Mouse (Mus musculus) layer of hippocampus, adult 6 months (tissue): ENCODE data around the gene Epo. TPM values are rescaled to one million over a fixed set of nuclear protein-coding genes. Genes with fewer than 3 reads are reported as not detected.

ENCODE experiments used
- long read RNA-seq, 2 experiments: library from polyadenylated mRNA; unstranded; transcript quantifications; one replicate each; pipeline ENCODE4 v2.0.0; 2019 to 2020
- microRNA-seq: library from miRNA; unstranded; fragments of <30 nt; microRNA quantifications from one replicate; pipeline ENCODE4 v1.2.0, GENCODE M21; 2020
- polyA plus RNA-seq: library from polyadenylated mRNA; unstranded; fragments of <200 nt; fragmentation: Nextera tagmentation; gene quantifications from 2 replicates; pipeline ENCODE4 v1.2.3, GENCODE M21; 2021

Epo gene
- not detected in 2 replicates for polyA plus RNA-seq
- long read RNA-seq, experiment 1, partial matches to known transcripts: 0 of 1 reads
- long read RNA-seq, experiment 1, other reads (novel, unspliced or antisense): 1 of 1 reads
- long read RNA-seq, experiment 2, partial matches to known transcripts: 1 of 1 reads
- long read RNA-seq, experiment 2, other reads (novel, unspliced or antisense): 0 of 1 reads

DNA sequence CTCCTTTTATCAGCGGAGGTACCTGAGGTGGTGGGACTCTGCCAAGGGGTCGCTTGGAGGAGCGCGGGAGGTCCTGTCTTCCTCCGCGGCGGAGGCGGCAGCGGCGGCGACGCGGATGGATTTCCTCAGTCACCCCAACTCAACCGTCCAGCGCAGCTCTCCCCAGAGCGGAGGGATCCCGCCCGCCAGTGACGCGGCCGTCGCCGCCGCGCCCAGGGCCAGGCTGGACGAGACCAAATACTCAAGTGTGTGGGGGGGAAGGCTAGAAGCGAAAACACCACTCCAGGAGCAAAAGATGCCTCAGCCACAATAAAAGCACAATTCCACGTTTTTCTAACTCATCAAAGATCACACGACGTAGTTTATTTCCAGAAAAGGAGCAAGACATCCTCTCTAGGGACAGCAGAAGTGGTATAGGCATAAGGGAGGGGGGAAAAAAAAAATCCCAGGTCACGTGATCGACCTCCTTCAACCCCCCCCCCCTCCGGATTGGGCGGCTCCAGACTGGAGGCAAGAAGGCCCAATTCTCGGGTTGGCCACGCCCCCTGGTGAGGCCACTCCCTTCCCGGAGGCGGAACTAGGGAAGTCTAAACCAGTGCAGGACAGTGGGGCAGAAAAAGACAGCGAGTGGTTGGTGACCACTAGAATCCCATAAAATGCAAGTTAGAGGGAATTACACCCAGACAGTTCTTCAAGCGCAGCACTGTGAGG is at the start of gene Epo, which contains the start of gene Gnb2:
Gene Epo, minus strand, starts transcription at position 126 of the 711 bp plus-strand sequence.
Gene Gnb2, minus strand, starts transcription at position 394 of the 711 bp plus-strand sequence.

DNA sequence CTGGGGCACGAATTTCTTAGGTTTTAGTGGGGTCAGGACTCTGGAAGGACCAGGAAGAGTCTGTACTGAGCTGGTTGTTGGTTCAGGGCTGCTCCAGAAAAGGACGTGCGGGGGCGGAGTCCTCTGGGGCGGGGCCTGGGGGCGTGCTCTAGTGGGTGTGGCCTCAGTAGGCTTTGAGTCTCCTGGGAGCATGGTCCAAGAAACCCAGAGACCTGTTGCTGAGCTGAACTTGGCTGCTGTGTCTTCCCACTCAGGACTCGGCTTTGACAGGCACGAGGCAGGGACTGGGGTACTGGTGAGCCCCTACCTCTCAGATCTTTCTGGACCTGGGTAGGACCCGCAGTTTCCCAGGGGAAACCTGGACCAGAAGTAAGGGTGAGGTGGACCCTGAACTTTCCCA is 36.6 kb upstream of the Epo start, which contains the start of gene Tfr2:
Gene Tfr2, plus strand, starts transcription at position 176 of the 400 bp plus-strand sequence.

DNA sequence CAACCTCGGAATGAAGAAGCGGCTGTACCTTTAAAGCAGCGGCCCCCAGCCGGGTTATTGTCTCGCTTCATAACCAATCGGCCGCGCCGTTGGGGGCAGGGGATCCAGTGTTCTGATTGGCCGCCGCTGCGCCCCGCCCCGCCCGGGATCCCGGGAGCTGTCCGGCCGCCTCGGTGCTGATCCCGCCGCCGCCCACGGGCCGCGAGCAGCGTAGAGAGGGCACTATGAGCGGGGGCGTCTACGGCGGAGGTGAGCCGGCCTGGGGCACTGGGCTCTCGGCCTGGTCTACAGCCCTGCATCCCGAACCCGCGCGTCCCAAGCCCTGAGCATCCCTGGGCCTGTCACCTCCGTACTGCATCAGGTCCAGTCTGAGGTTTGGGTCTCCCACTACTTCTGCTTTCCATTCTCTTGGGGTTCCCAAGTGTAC is 20.4 kb upstream of the Epo start, which contains the start of gene Actl6b:
Gene Actl6b, plus strand, starts transcription at position 107 of the 427 bp plus-strand sequence.

DNA sequence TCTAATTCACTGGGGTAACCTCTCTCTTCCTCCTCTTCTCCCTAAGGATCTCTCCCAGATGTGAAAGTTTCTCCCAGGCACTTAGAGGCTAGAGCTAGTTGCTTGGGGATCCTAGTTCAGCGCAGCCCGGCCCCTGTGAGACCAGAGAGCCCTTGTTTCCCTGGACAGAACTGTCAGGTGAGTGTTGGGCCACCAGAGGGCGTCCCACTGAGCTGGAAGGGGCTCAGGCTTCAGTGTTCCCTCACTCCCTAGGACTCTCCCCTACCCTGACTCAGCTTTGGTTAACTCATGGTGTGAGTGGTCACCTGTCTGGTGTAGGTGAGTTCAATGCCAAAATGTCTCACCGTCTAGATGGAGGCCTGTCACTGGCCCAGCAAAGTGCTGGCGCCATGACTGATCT is 14.6 kb downstream of the Epo start, which contains the start of gene Gigyf1:
Gene Gigyf1, plus strand, starts transcription at position 113 of the 400 bp plus-strand sequence.

DNA sequence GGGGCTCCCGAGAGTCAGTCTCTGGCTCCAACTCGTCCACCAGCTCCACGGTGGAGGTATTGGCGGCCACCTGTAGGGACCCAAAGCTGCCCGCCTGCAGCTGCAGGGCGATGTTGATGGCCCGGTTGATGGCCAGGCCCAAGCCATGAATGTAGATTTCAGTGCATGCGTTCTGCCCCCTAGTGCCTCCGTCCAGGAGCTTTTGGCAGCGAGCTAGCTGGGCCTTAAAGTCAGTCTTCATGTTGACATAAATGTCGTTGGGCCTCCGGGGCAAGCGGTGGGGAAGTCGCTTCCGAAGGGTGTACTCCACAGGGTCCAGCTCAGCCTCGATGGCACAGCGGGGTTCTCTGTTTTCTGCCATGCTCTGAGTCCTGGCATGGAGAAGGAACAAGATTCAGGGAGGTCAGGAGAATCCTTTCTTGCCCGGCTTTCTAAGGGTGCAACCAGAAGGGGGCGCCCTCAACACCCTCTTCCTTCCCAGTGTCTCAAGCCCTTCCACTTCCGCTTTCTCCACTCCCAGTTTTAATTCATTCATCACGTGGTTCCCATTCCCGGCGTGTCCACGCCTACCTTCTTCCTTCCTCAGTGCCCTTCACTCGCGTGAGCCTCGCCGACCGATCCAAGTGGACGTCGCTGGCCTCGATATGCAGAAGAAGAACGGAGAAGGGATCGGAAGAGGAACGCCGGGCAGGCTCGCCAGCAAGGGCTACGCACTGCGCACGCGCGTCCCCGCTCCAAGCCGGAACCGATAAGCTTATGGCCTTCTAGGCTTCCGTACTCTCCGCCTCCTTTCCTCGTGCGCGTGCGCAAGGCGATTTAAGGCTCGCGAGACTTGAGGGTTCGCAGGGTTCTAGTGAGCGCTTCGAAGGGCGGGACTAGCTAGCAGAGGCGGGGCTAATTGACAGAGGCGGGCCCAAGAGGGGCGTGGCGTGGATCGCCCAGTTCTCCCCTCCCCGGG is 31.1 kb downstream of the Epo start, which contains the start of gene Pop7:
Gene Pop7, minus strand, starts transcription at position 810 of the 958 bp plus-strand sequence.

DNA sequence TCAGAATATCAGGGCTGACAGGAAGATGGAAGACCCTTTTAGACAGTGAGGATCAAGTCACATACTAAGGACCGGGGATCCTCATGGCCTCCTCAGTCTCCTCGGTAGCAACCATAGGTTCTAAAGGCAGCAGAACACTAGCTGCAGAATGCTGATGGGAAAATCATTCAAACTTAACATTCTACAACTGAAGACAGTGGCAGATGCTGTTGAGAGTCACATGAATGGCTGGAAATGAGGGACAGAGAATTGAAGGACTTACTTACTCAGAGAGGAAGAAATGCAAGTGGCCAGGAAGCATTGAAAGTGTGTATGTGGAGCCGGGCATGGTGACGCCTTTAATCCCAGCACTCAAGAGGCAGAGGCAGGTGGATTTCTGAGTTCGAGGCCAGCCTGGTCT is 56.1 kb downstream of the Epo start, which contains the start of gene Zan:
Gene Zan, minus strand, starts transcription at position 101 of the 400 bp plus-strand sequence.

Small RNA genes within 50 kb of the gene (microRNA-seq; reads per million reads assigned to microRNA genes)
- 5.4 reads per million, percentile 19 among the genes with 10 or more reads in this experiment for gene Mir6418

Other genes with a start within 250 kb of the Epo start
- gene Ache, start 245.7 kb downstream of the Epo start, polyA plus RNA-seq: 38.1 and 39.5 TPM in 2 replicates
- 13.6 and 13.9 TPM in 2 replicates for gene Ufsp1, start 238.6 kb downstream of the Epo start, polyA plus RNA-seq
- 17.5 and 19.5 TPM in 2 replicates for gene Srrt, start 225.6 kb downstream of the Epo start, polyA plus RNA-seq
- gene Trip6, start 218.8 kb downstream of the Epo start, polyA plus RNA-seq: 4.1 and 4.5 TPM in 2 replicates
- gene Slc12a9, start 199.6 kb downstream of the Epo start, polyA plus RNA-seq: 5.0 and 5.7 TPM in 2 replicates
- 1.3 TPM in 2 replicates for gene Ephb4, start 183.1 kb downstream of the Epo start, polyA plus RNA-seq
- gene Zan, start 56.2 kb downstream of the Epo start, polyA plus RNA-seq: 0.10 and 0.13 TPM in 2 replicates
- 89.7 and 94.7 TPM in 2 replicates for gene Pop7, start 30.7 kb downstream of the Epo start, polyA plus RNA-seq
- 2.6 and 2.9 TPM in 2 replicates for gene Gigyf1, start 14.7 kb downstream of the Epo start, polyA plus RNA-seq
- gene Gnb2, start 268 bp upstream of the Epo start, polyA plus RNA-seq: 97.9 and 121 TPM in 2 replicates
- gene Actl6b, start 20.3 kb upstream of the Epo start, polyA plus RNA-seq: 83.5 and 108 TPM in 2 replicates
- 5.8 and 6.8 TPM in 2 replicates for gene Tfr2, start 36.6 kb upstream of the Epo start, polyA plus RNA-seq
- gene Mospd3, start 67.8 kb upstream of the Epo start, polyA plus RNA-seq: 27.3 and 28.5 TPM in 2 replicates
- gene Pcolce, start 80.5 kb upstream of the Epo start, polyA plus RNA-seq: 10.9 and 39.7 TPM in 2 replicates
- gene Fbxo24, start 95.8 kb upstream of the Epo start, polyA plus RNA-seq: not detected in 2 replicates
- 4.9 and 5.3 TPM in 2 replicates for gene Lrch4, start 95.9 kb upstream of the Epo start, polyA plus RNA-seq
- gene Gm20605, start 95.9 kb upstream of the Epo start, polyA plus RNA-seq: 0.31 and 0.34 TPM in 2 replicates
- gene Sap25, start 108.1 kb upstream of the Epo start, polyA plus RNA-seq: 0.44 and 0.54 TPM in 2 replicates
- 0.11 and 0.36 TPM in 2 replicates for gene Irs3, start 112.5 kb upstream of the Epo start, polyA plus RNA-seq
- gene Agfg2, start 151.5 kb upstream of the Epo start, polyA plus RNA-seq: 17.0 and 19.7 TPM in 2 replicates
- gene Nyap1, start 208.4 kb upstream of the Epo start, polyA plus RNA-seq: 1.1 and 1.4 TPM in 2 replicates
- 452 and 506 TPM in 2 replicates for gene Tsc22d4, start 212.5 kb upstream of the Epo start, polyA plus RNA-seq
- gene Ppp1r35, start 245.6 kb upstream of the Epo start, polyA plus RNA-seq: 31.0 and 33.0 TPM in 2 replicates